Mouse (Mus musculus) thymus, adult 2 months (tissue): ENCODE measurements around the gene Utp3. TPM values are rescaled to one million over a fixed set of nuclear protein-coding genes. Genes with fewer than 3 reads are reported as not detected.

Experiments used
- DNase-seq: peaks from one replicate; pipeline ENCODE4 v3.0.0; 2021
- H3K27ac ChIP-seq: fragments of 200-500 bp; 2 replicates; pipeline ENCODE4 v1.5.1; 2012; ENCODE audit warnings: low read length, control low read depth; ENCODE audit not compliant: control insufficient read depth, insufficient read depth
- H3K27me3 ChIP-seq: fragments of 200-500 bp; 2 replicates; pipeline ENCODE4 v1.6.1; 2012; ENCODE audit warnings: mild to moderate bottlenecking, low read length, moderate library complexity, mixed read lengths; ENCODE audit not compliant: control insufficient read depth, insufficient read depth
- H3K36me3 ChIP-seq: fragments of 200-500 bp; 2 replicates; pipeline ENCODE4 v1.6.1; 2012; ENCODE audit warnings: mild to moderate bottlenecking, low read length, moderate library complexity; ENCODE audit not compliant: control insufficient read depth, insufficient read depth
- H3K4me1 ChIP-seq: fragments of 200-500 bp; replicated peaks from 2 replicates; pipeline ENCODE4 v1.6.1; 2012; ENCODE audit warnings: low read length; ENCODE audit not compliant: control insufficient read depth, insufficient read depth
- H3K4me3 ChIP-seq: fragments of 200-500 bp; 2 replicates; pipeline ENCODE4 v1.5.1; 2012; ENCODE audit warnings: mild to moderate bottlenecking, low read length, control low read depth, moderate library complexity; ENCODE audit not compliant: control insufficient read depth, insufficient read depth
- CTCF ChIP-seq: fragments of 200-500 bp; IDR thresholded peaks from 2 replicates; pipeline ENCODE4 v1.5.1; 2012; ENCODE audit warnings: mild to moderate bottlenecking, control low read depth, low read length, moderate library complexity, borderline replicate concordance; ENCODE audit not compliant: control insufficient read depth, poor library complexity, insufficient read depth; ENCODE audit errors: extremely low read depth
- POLR2A ChIP-seq: fragments of 200-500 bp; IDR thresholded peaks from 2 replicates; pipeline ENCODE4 v1.6.1; 2012; ENCODE audit warnings: mild to moderate bottlenecking, low read length, control low read depth, moderate library complexity; ENCODE audit not compliant: control insufficient read depth, poor library complexity, insufficient read depth; ENCODE audit errors: extremely low read depth
- WGBS: fragments of 180-500 bp; shearing (Covaris S2); methylation state at CpG from one replicate; pipeline ENCODE4 v1.1.7; 2018; 5-methylcytosine and 5-hydroxymethylcytosine counted together
- polyA plus RNA-seq: library from polyadenylated mRNA; depleted of rRNA; stranded (reverse); fragments of >200 nt; gene quantifications from 2 replicates; pipeline ENCODE4 v1.2.3, GENCODE M21; 2012

The Utp3 gene
- polyA plus RNA-seq, 1 experiment: 21.3 TPM

DNA sequence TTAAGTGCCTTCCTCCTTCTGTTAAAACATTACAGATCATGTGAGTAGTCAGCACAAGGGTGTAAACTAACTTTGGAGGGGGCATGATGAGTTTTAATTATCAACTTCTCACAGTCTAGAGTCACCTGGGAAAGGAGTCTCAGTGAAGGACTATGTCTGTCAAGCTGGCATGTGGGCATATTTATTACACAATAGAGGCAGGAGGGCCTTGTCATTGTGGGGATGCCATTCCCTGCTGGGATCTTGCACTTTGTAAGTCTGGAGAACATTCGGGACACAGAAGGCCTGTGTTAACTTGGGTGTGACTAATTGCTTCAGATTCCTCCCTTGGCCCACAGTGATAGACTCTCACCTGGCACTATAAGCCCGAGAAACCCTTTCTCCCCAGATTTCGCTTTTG is 15.3 kb downstream of the Utp3 start:
- WGBS: 93% methylated on average over 3 of the region's 3 CpGs
- DNase-seq: no peak
- no peak for TF ChIP-seq POLR2A
- TF ChIP-seq CTCF: no peak
- Histone ChIP-seq H3K36me3 (no peaks in the 10 kb centered on the region), H3K27me3 (no peaks in the 10 kb centered on the region), H3K4me3 (no peak overlapping the region), H3K4me1 (peaks cover 2% of the 10 kb centered on the region; the same call in 1 of the 2 replicates), H3K27ac (no peak overlapping the region)

DNA sequence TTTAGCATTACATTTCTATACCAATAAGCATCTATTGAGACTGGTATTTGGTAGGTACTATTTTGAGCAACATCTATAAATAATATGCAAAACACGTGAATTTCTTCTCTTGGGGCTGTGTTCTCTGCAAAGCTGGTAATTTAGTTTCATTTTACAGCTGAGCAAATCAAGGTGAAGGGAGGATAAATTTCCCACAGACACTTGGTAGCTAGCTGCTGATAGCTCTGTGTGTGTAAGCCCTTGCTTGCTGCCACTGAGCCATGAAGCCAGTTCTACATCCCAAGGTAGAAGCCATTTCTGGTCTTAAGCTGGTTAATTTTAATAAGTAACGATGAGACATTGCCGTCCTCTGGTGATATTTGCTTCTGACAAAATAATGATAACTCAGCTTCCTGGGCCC is 20.6 kb downstream of the Utp3 start:
- no peaks in the 10 kb centered on the region for H3K4me1 ChIP-seq
- no peak for DNase-seq
- no peak overlapping the region for H3K27ac ChIP-seq
- H3K27me3 ChIP-seq: no peaks in the 10 kb centered on the region
- H3K36me3 ChIP-seq: no peaks in the 10 kb centered on the region
- TF ChIP-seq POLR2A (no peak), CTCF (no peak)
- H3K4me3 ChIP-seq: no peak overlapping the region
- 89% methylated on average over 3 of the region's 3 CpGs for WGBS

DNA sequence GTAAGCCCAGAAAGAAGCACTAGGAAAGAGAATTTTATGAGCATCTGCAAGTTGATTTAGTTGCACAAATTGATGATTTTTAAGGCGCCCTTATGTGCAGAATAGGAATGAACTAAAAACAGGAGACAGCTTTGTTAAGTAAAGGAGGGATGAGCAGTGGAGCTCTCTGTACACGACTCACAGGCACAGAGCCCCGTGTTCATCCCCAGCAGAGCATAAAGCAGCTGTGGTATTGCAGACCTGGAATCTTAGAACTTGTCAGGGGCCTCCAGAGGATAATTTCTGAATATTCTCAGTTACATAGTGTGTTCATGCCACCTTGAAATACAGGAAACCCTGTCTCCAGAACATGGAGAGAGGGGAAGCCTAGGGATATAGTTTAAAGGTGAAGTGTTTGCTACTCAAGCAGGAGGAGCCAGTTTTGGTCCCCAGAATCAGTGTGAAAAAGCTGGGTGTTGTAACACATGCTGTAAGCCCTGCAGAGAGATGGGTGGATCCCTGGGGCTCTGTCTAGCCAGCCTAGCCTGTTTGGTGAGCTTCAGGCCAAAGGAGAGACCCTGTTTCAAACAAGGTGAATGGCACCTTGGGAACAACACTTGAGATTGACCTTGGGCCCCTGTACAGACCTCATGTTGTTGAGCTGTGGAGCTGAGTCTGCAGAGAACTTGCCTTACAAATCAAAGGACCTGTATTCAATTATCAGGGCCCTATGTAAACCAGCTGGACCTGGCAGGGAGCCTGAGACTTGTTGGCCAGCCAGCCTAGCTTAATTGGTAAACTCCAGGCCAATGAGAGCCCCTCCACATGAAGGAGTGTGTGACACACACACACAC is 21.5 kb downstream of the Utp3 start:
- TF ChIP-seq POLR2A (no peak), CTCF (no peak)
- 86% methylated on average over 3 of the region's 3 CpGs for WGBS
- no peak overlapping the region for H3K4me3 ChIP-seq
- H3K27me3 ChIP-seq: no peaks in the 10 kb centered on the region
- no peaks in the 10 kb centered on the region for H3K4me1 ChIP-seq
- no peaks in the 10 kb centered on the region for H3K36me3 ChIP-seq
- no peak overlapping the region for H3K27ac ChIP-seq
- no peak for DNase-seq

DNA sequence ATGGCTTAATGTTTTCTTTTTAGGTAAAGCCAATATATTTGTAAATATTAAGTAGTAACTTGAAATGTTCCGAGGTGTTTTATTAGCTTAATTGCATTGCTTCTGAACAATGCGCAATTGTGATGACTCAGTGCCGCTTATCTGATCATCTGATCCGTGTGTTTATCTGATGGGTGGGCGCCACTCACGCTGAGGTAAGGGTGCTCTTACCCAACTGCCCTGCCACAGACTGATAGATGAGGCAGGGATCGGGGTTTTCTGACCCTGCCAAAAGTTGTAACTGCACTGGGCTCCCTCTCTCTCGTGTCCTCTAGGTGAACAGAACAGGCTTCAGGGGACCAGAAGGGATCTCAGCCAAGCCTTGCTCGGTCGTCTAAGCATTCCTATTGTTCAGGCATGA is 26.4 kb downstream of the Utp3 start:
- no peak overlapping the region for H3K27ac ChIP-seq
- 79% methylated on average over 10 of the region's 10 CpGs for WGBS
- H3K4me3 ChIP-seq: no peak overlapping the region
- TF ChIP-seq POLR2A (no peak), CTCF (no peak)
- no peaks in the 10 kb centered on the region for H3K4me1 ChIP-seq
- H3K36me3 ChIP-seq: no peaks in the 10 kb centered on the region
- no peak for DNase-seq
- H3K27me3 ChIP-seq: no peaks in the 10 kb centered on the region

DNA sequence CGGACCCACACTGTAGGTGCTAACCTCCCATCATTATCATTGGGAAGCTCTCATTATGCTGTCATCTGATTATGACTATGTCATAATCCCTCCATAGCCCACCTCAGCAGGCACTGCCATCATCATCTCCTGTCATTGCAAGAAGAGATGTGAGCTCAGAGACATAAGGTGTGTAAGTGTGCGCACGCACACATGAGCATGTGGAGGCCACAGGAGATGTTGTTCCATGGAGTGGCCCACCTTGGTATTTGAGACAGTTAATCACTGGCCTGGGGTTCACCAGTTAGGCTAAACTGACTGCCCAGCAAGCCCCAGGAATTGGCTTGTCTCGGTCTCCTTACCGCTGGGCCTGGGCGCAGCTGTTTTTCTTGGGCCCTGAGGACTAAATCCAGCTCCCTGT is 27.1 kb downstream of the Utp3 start:
- WGBS: 94% methylated on average over 6 of the region's 6 CpGs
- Histone ChIP-seq H3K27me3 (no peaks in the 10 kb centered on the region), H3K27ac (no peak overlapping the region), H3K4me1 (no peaks in the 10 kb centered on the region), H3K36me3 (no peaks in the 10 kb centered on the region), H3K4me3 (no peak overlapping the region)
- no peak for TF ChIP-seq POLR2A
- no peak for TF ChIP-seq CTCF
- no peak for DNase-seq

DNA sequence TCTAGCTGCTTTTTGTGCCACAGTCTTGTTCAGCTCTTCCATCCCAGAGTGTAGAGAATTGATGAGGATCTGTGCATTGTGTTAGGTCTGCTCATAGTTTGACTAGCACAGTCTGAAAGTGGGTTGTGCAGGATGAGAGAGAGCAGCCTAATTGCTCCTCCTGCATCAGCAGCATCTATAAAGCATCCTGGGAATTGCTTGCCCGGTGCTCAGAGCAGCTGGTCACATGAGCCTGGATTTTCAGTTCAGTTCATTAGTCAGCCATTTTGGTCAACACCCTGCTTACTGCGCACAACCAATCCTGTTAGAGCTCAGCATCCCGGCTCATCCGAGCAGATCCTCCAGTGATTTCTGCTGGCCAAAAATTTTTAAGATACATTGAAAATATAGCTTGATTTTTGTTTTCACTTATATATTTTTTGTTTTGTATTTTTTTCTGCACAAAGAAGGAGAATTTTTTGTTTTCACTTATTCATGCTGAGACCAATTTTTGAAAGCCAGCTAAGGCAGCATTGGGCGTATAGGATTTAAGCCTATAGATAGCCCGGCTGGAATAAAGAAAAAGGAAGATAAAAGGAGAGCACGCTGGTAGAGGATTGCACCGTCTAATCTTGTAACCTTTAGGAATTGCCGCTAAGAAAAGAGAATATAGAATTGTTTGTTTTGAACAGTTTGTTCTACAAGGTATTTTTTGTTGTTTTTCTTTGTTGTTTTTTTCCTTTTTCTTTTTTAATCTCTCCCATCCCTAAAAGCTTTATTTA is 29.2 kb downstream of the Utp3 start:
- H3K27me3 ChIP-seq: no peaks in the 10 kb centered on the region
- WGBS: 94% methylated on average over 9 of the region's 9 CpGs
- no peaks in the 10 kb centered on the region for H3K4me1 ChIP-seq
- no peak for DNase-seq
- H3K36me3 ChIP-seq: no peaks in the 10 kb centered on the region
- no peak overlapping the region for H3K27ac ChIP-seq
- TF ChIP-seq POLR2A: no peak
- TF ChIP-seq CTCF: no peak
- no peak overlapping the region for H3K4me3 ChIP-seq
